Mouse (Mus musculus): ENCODE measurements at regions not wholly inside any gene's neighbourhood (a gene's known extent, or its start where the extent isn't known, plus 50 kb on each side); places are given as distances from the start of the nearest gene placed in this dataset.

GRCm38 (mm10) chr6:98731010-98731530, 388.5 kb upstream of the Gm765 start:
- Histone ChIP-seq H3K4me2 (ENCODE audit: low read depth, low read length) (no peak overlapping the region), H3K27ac (ENCODE audit: low read length) (no peak overlapping the region), H3K9me3 (replicated peaks; ENCODE audit: control insufficient read depth, low read length) (no peaks in the 10 kb centered on the region), H3K4me3 (ENCODE audit: low read length) (no peak overlapping the region), H3K4me1 (ENCODE audit: control insufficient read depth, insufficient read depth, low read length) (no peaks in the 10 kb centered on the region), H3K36me3 (ENCODE audit: control insufficient read depth, insufficient read depth) (no peaks in the 10 kb centered on the region), H3K27me3 (ENCODE audit: control insufficient read depth, insufficient read depth, low read length) (no peaks in the 10 kb centered on the region), H3K9ac (ENCODE audit: low read length) (no peak overlapping the region)
- no peak for ATAC-seq (replicated peaks; ENCODE audit: extremely low read depth, insufficient read depth, low FRiP score)

DNA sequence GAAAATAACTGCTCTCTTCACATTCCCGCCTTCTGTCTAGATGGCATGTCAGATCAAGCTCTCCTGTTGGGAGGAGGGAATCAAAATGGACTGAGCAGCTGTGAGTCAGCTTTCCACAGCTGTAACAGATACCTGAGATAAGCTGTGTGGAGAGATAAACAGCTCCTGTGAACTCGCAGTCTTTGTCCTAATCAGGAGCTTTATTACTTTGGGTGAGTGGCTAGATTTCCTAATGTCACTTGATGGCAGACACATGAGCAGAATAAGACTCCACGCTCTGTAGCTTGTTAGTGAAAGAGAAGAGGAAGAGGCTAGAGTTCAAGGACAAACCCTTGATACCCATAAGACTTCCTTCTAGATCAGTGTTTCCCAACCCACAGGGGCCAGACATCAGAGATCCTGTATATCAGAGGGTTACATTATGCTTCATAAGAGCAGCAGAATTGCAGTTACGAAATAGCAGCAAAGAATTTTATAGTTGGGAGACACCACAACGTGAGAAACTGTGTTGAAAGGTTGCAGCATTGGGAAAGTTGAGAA, 384.1 kb upstream of the Gm765 start:
- no peak overlapping the region for H3K4me3 ChIP-seq (ENCODE audit: low read length)
- no peaks in the 10 kb centered on the region for H3K4me1 ChIP-seq (ENCODE audit: control insufficient read depth, insufficient read depth, low read length)
- ATAC-seq (replicated peaks; ENCODE audit: extremely low read depth, insufficient read depth, low FRiP score): no peak
- no peak overlapping the region for H3K9ac ChIP-seq (ENCODE audit: low read length)
- WGBS: 55% methylated on average over 5 of the region's 5 CpGs
- no peaks in the 10 kb centered on the region for H3K27me3 ChIP-seq (ENCODE audit: control insufficient read depth, insufficient read depth, low read length)
- no peak overlapping the region for H3K4me2 ChIP-seq (ENCODE audit: low read depth, low read length)
- H3K27ac ChIP-seq (ENCODE audit: low read length): no peak overlapping the region
- H3K36me3 ChIP-seq (ENCODE audit: control insufficient read depth, insufficient read depth): no peaks in the 10 kb centered on the region
- no peaks in the 10 kb centered on the region for H3K9me3 ChIP-seq (replicated peaks; ENCODE audit: control insufficient read depth, low read length)

- Histone ChIP-seq H3K27me3 (ENCODE audit: control insufficient read depth, insufficient read depth, low read length) (no peaks in the 10 kb centered on the region), H3K27ac (ENCODE audit: low read length) (no peak overlapping the region), H3K4me2 (ENCODE audit: low read depth, low read length) (no peak overlapping the region), H3K4me1 (ENCODE audit: control insufficient read depth, insufficient read depth, low read length) (no peaks in the 10 kb centered on the region), H3K36me3 (ENCODE audit: control insufficient read depth, insufficient read depth) (no peaks in the 10 kb centered on the region), H3K4me3 (ENCODE audit: low read length) (no peak overlapping the region), H3K9ac (ENCODE audit: low read length) (no peak overlapping the region), H3K9me3 (replicated peaks; ENCODE audit: control insufficient read depth, low read length) (no peaks in the 10 kb centered on the region)
- WGBS: 67% methylated on average over 14 of the region's 14 CpGs
- ATAC-seq (replicated peaks; ENCODE audit: extremely low read depth, insufficient read depth, low FRiP score): no peak
These were observed 362.5 kb upstream of the Gm765 start for GRCm38 (mm10) chr6:98704887-98705622.

DNA sequence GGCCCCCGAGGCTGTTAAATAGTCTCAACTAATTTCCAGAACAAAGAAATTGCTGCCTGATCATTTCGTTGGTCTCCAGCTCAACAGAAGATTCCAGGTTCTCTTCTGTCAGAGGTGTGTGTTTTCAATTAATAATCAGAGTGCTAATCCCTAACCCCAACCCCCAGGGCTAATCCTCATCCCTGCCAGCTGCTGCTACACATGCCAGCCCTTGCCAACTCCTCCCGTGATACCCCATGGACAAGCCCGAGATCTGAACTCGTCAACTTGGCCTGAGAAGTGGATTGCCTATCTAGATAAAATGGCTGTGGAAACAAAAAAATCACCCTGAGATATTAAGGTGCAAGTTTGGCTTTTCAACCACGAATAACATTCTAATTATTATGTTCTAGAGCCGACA, 355.0 kb upstream of the Gm765 start:
- Histone ChIP-seq H3K4me2 (ENCODE audit: low read depth, low read length) (no peak overlapping the region), H3K27ac (ENCODE audit: low read length) (no peak overlapping the region), H3K9me3 (replicated peaks; ENCODE audit: control insufficient read depth, low read length) (no peaks in the 10 kb centered on the region), H3K4me1 (ENCODE audit: control insufficient read depth, insufficient read depth, low read length) (no peaks in the 10 kb centered on the region), H3K36me3 (ENCODE audit: control insufficient read depth, insufficient read depth) (no peaks in the 10 kb centered on the region), H3K27me3 (ENCODE audit: control insufficient read depth, insufficient read depth, low read length) (no peaks in the 10 kb centered on the region), H3K4me3 (ENCODE audit: low read length) (no peak overlapping the region), H3K9ac (ENCODE audit: low read length) (no peak overlapping the region)
- no peak for ATAC-seq (replicated peaks; ENCODE audit: extremely low read depth, insufficient read depth, low FRiP score)
- WGBS: 79% methylated on average over 7 of the region's 7 CpGs

GRCm38 (mm10) chr6:98693411-98693810, 350.9 kb upstream of the Gm765 start:
- WGBS: 85% methylated on average over 8 of the region's 8 CpGs
- no peak overlapping the region for H3K4me2 ChIP-seq (ENCODE audit: low read depth, low read length)
- H3K27ac ChIP-seq (ENCODE audit: low read length): no peak overlapping the region
- H3K36me3 ChIP-seq (ENCODE audit: control insufficient read depth, insufficient read depth): no peaks in the 10 kb centered on the region
- H3K4me1 ChIP-seq (ENCODE audit: control insufficient read depth, insufficient read depth, low read length): no peaks in the 10 kb centered on the region
- H3K27me3 ChIP-seq (ENCODE audit: control insufficient read depth, insufficient read depth, low read length): no peaks in the 10 kb centered on the region
- no peak overlapping the region for H3K4me3 ChIP-seq (ENCODE audit: low read length)
- no peak for ATAC-seq (replicated peaks; ENCODE audit: extremely low read depth, insufficient read depth, low FRiP score)
- no peak overlapping the region for H3K9ac ChIP-seq (ENCODE audit: low read length)
- H3K9me3 ChIP-seq (replicated peaks; ENCODE audit: control insufficient read depth, low read length): no peaks in the 10 kb centered on the region

GRCm38 (mm10) chr6:98690133-98690532, 347.6 kb upstream of the Gm765 start:
- H3K27me3 ChIP-seq (ENCODE audit: control insufficient read depth, insufficient read depth, low read length): no peaks in the 10 kb centered on the region
- H3K4me2 ChIP-seq (ENCODE audit: low read depth, low read length): no peak overlapping the region
- H3K36me3 ChIP-seq (ENCODE audit: control insufficient read depth, insufficient read depth): no peaks in the 10 kb centered on the region
- no peaks in the 10 kb centered on the region for H3K9me3 ChIP-seq (replicated peaks; ENCODE audit: control insufficient read depth, low read length)
- no peak overlapping the region for H3K9ac ChIP-seq (ENCODE audit: low read length)
- H3K4me3 ChIP-seq (ENCODE audit: low read length): no peak overlapping the region
- ATAC-seq (replicated peaks; ENCODE audit: extremely low read depth, insufficient read depth, low FRiP score): no peak
- no peaks in the 10 kb centered on the region for H3K4me1 ChIP-seq (ENCODE audit: control insufficient read depth, insufficient read depth, low read length)
- 85% methylated on average over 9 of the region's 9 CpGs for WGBS
- no peak overlapping the region for H3K27ac ChIP-seq (ENCODE audit: low read length)

DNA sequence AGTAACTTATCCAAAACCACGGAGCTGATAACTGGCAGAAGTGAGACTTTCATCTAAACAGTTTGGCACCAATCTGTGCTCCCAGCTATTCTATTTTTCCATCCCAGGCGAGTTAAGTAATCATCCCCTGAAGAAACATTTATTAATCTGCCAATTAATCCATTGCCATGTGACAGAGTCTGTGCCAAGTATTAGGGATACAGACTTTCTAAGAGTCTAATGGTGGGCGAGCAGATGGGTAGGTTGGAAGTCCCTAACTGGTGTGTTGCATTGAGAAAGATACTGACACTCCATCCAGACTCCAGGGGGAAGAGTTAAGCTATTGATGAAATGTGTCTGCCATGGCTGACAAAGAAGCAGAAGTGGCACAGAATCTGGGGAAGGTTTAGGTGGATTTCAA, 346.8 kb upstream of the Gm765 start:
- no peaks in the 10 kb centered on the region for H3K36me3 ChIP-seq (ENCODE audit: control insufficient read depth, insufficient read depth)
- H3K4me1 ChIP-seq (ENCODE audit: control insufficient read depth, insufficient read depth, low read length): no peaks in the 10 kb centered on the region
- 69% methylated on average over 3 of the region's 3 CpGs for WGBS
- no peak overlapping the region for H3K4me3 ChIP-seq (ENCODE audit: low read length)
- no peaks in the 10 kb centered on the region for H3K27me3 ChIP-seq (ENCODE audit: control insufficient read depth, insufficient read depth, low read length)
- H3K9me3 ChIP-seq (replicated peaks; ENCODE audit: control insufficient read depth, low read length): no peaks in the 10 kb centered on the region
- no peak overlapping the region for H3K9ac ChIP-seq (ENCODE audit: low read length)
- H3K4me2 ChIP-seq (ENCODE audit: low read depth, low read length): no peak overlapping the region
- H3K27ac ChIP-seq (ENCODE audit: low read length): no peak overlapping the region
- ATAC-seq (replicated peaks; ENCODE audit: extremely low read depth, insufficient read depth, low FRiP score): no peak

- WGBS: 84% methylated on average over 2 of the region's 2 CpGs
- Histone ChIP-seq H3K27ac (ENCODE audit: low read length) (no peak overlapping the region), H3K4me3 (ENCODE audit: low read length) (no peak overlapping the region), H3K36me3 (ENCODE audit: control insufficient read depth, insufficient read depth) (no peaks in the 10 kb centered on the region), H3K9me3 (replicated peaks; ENCODE audit: control insufficient read depth, low read length) (no peaks in the 10 kb centered on the region), H3K9ac (ENCODE audit: low read length) (no peak overlapping the region), H3K4me1 (ENCODE audit: control insufficient read depth, insufficient read depth, low read length) (no peaks in the 10 kb centered on the region), H3K27me3 (ENCODE audit: control insufficient read depth, insufficient read depth, low read length) (no peaks in the 10 kb centered on the region), H3K4me2 (ENCODE audit: low read depth, low read length) (no peak overlapping the region)
- no peak for ATAC-seq (replicated peaks; ENCODE audit: extremely low read depth, insufficient read depth, low FRiP score)
These were observed 346.1 kb upstream of the Gm765 start for GRCm38 (mm10) chr6:98688624-98689023.

DNA sequence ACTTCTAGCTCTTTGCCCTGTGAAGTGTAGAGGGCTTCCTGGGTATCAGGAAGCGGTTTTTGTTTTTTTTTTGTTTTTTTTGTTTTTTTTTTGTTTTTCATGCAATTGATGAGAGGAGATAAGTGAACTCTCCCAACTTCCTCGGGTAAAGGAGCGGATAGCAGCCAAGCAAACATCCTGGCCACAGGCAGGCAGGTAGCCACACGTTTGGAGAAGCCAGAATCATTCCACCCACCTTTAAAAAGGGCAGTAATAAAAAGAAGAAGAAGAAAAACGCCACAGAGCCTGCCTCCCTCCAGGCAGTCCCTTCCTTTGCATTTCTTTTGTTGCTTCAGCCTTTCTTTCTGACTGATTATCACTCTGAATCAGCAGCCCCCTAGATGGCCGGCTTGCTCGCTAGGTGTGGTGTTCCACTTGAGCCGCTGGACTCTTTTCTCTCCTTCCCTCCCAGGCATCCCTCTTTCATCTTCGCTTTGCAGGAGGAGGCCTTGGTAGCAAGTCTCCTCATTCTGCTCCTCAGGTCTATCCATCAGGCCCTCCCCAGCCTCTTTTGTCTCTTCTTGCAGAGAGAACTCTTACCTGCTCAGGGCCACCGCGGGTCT, 323.9 kb upstream of the Gm765 start:
- Histone ChIP-seq H3K27me3 (ENCODE audit: control insufficient read depth, insufficient read depth, low read length) (no peaks in the 10 kb centered on the region), H3K9ac (ENCODE audit: low read length) (no peak overlapping the region), H3K9me3 (replicated peaks; ENCODE audit: control insufficient read depth, low read length) (0 out of 2 replicates have a peak, but pooled peaks cover 3% of the 10 kb centered on the region), H3K4me1 (ENCODE audit: control insufficient read depth, insufficient read depth, low read length) (no peaks in the 10 kb centered on the region), H3K4me2 (ENCODE audit: low read depth, low read length) (peak overlapping the region; percentile 34), H3K4me3 (ENCODE audit: low read length) (no peak overlapping the region), H3K27ac (ENCODE audit: low read length) (no peak overlapping the region), H3K36me3 (ENCODE audit: control insufficient read depth, insufficient read depth) (no peaks in the 10 kb centered on the region)
- WGBS: 19% methylated on average over 11 of the region's 11 CpGs
- ATAC-seq (replicated peaks; ENCODE audit: extremely low read depth, insufficient read depth, low FRiP score): no peak
